Mouse (Mus musculus) spleen, adult 2 months (tissue): ENCODE measurements around the gene AU022252.
A peak's percentile ranks its signal among the peaks of the same experiment; 100 is the strongest.

ENCODE experiments used
- CTCF ChIP-seq: fragments of 200-500 bp; IDR thresholded peaks from 2 replicates; pipeline ENCODE4 v1.5.1; 2011; ENCODE audit warnings: mild to moderate bottlenecking, inconsistent platforms; ENCODE audit not compliant: insufficient read depth, insufficient read length, insufficient replicate concordance; ENCODE audit errors: extremely low read depth
- POLR2A ChIP-seq: fragments of 200-500 bp; IDR thresholded peaks from 2 replicates; pipeline ENCODE4 v1.6.1; 2011; ENCODE audit warnings: low read depth, low read length, inconsistent platforms

- TF ChIP-seq CTCF (peak; percentile 46; the same call in 1 of the 2 replicates), POLR2A (no peak)
These were observed 6.7 kb upstream of the AU022252 start for GRCm38 (mm10) chr4:119239181-119239682.
